Mouse (Mus musculus) T-helper 17 cell (primary cell): ENCODE data around the gene Uevld.
"Not testable (repeated sequence)": the region's sequence is repeated elsewhere in the genome, so short reads cannot be mapped to it uniquely, and the experiment has no call there.

ENCODE experiments used
- in situ Hi-C, 2 experiments: fragments of 300-600 bp; cut with MboI, MseI; formaldehyde crosslinking; loops; 1 replicate in 1 of 2; 2 replicates in 1 of 2; pipeline ENCODE4 v1.15.1; 2025; ENCODE audit warnings: high pct_unique_total_duplicates in 2 of 2

The Uevld gene

GRCm38 (mm10) chr7:46957831-46958691 is at the start of gene Uevld:
TSS of gene Uevld (minus strand) at chr7:46958527.
- in situ Hi-C loops: loop anchor here in 1 of 2 experiments (5.0 kb wide), 1 partner anchor 106 kb away; no protein-coding TSS in a partner anchor

- in situ Hi-C loops: loop anchor here (5.0 to 25.0 kb wide), 2 partner anchors 40 to 1095 kb away; partner anchors contain the start of genes Ccdc114 (in 1 of the 2) and Emp3 (in 1 of the 2)
Observed at GRCm38 (mm10) chr7:47007818-47008167, 49.5 kb upstream of the Uevld start.

- in situ Hi-C loops: loop anchor here (5.0 to 25.0 kb wide), 2 partner anchors 40 to 1095 kb away; partner anchors contain the start of genes Ccdc114 (in 1 of the 2) and Emp3 (in 1 of the 2)
Observed at GRCm38 (mm10) chr7:47007109-47007780, 48.9 kb upstream of the Uevld start.

- in situ Hi-C loops: loop anchor here in 1 of 2 experiments (25.0 kb wide), 1 partner anchor 1091 kb away; the partner anchor contains the start of genes Ccdc114 and Emp3
Observed at GRCm38 (mm10) chr7:47003411-47004115, 45.2 kb upstream of the Uevld start.

- in situ Hi-C loops: loop anchor here in 1 of 2 experiments (25.0 kb wide), 1 partner anchor 1090 kb away; the partner anchor contains the start of genes Ccdc114 and Emp3
Observed at GRCm38 (mm10) chr7:47001900-47002275, 43.6 kb upstream of the Uevld start.

- in situ Hi-C loops: loop anchor here in 1 of 2 experiments (25.0 kb wide), 1 partner anchor 1089 kb away; the partner anchor contains the start of genes Ccdc114 and Emp3
Observed at GRCm38 (mm10) chr7:47001125-47001899, 43.0 kb upstream of the Uevld start.

GRCm38 (mm10) chr7:47000644-47000983 is 42.3 kb upstream of the Uevld start:
- in situ Hi-C loops: loop anchor here in 1 of 2 experiments (25.0 kb wide), 1 partner anchor 1088 kb away; the partner anchor contains the start of genes Ccdc114 and Emp3

- in situ Hi-C loops: loop anchor here in 1 of 2 experiments (25.0 kb wide), 1 partner anchor 1088 kb away; the partner anchor contains the start of genes Ccdc114 and Emp3
Observed at GRCm38 (mm10) chr7:46999983-47000643, 41.8 kb upstream of the Uevld start.

- in situ Hi-C loops: no loop called here
Observed at GRCm38 (mm10) chr7:46998942-46999341, 40.6 kb upstream of the Uevld start.

- in situ Hi-C loops: no loop called here
Observed at GRCm38 (mm10) chr7:46997644-46998395, 39.5 kb upstream of the Uevld start.

- in situ Hi-C loops: no loop called here
Observed at GRCm38 (mm10) chr7:46997008-46997407, 38.7 kb upstream of the Uevld start.

- in situ Hi-C loops: no loop called here
Observed at GRCm38 (mm10) chr7:46995558-46995957, 37.2 kb upstream of the Uevld start.

- in situ Hi-C loops: no loop called here
Observed at GRCm38 (mm10) chr7:46993079-46993478, 34.8 kb upstream of the Uevld start.

- in situ Hi-C loops: not testable (repeated sequence)
Observed at GRCm38 (mm10) chr7:46989387-46989786, 31.1 kb upstream of the Uevld start.

GRCm38 (mm10) chr7:46987073-46987472 is 28.7 kb upstream of the Uevld start:
- in situ Hi-C loops: no loop called here

GRCm38 (mm10) chr7:46986646-46987045 is 28.3 kb upstream of the Uevld start:
- in situ Hi-C loops: no loop called here

GRCm38 (mm10) chr7:46985718-46986505 is 27.6 kb upstream of the Uevld start:
- in situ Hi-C loops: no loop called here

- in situ Hi-C loops: no loop called here
Observed at GRCm38 (mm10) chr7:46983280-46983679, 25.0 kb upstream of the Uevld start, which contains the start of gene Gm9999. TSS of gene Gm9999 (plus strand) at chr7:46983580.
